Mouse (Mus musculus) myocyte (in vitro differentiated cells): ENCODE results near the gene Gm4922. TPM values are rescaled to one million over a fixed set of nuclear protein-coding genes. Genes with fewer than 3 reads are reported as not detected.

Experiments
- H3K27me3 ChIP-seq: one replicate; pipeline ENCODE4 v1.6.1; 2011; ENCODE audit not compliant: control insufficient read depth, insufficient read depth, insufficient read length
- H3K36me3 ChIP-seq: one replicate; pipeline ENCODE4 v1.6.1; 2011; ENCODE audit not compliant: control insufficient read depth, insufficient read depth
- H3K4me2 ChIP-seq: one replicate; pipeline ENCODE4 v1.6.1; 2011; ENCODE audit warnings: low read depth, control low read depth
- H3K4me3 ChIP-seq: one replicate; pipeline ENCODE4 v1.5.1; 2011; ENCODE audit warnings: mild to moderate bottlenecking, control low read depth, moderate library complexity
- H3K79me2 ChIP-seq: one replicate; pipeline ENCODE4 v1.6.1; 2011; ENCODE audit not compliant: control insufficient read depth, insufficient read depth
- H3ac ChIP-seq: one replicate; pipeline ENCODE4 v1.6.1; 2011; ENCODE audit not compliant: control insufficient read depth, insufficient read length
- CEBPB ChIP-seq: IDR thresholded peaks from 2 replicates; pipeline ENCODE4 v1.6.1; 2011; ENCODE audit warnings: mild to moderate bottlenecking, moderate library complexity; ENCODE audit not compliant: poor library complexity, insufficient read depth, severe bottlenecking
- E2F4 ChIP-seq: IDR thresholded peaks from one replicate; pipeline ENCODE4 v1.6.1; 2011; ENCODE audit warnings: mild to moderate bottlenecking, control low read depth, moderate library complexity; ENCODE audit not compliant: insufficient read depth
- MAX ChIP-seq: IDR thresholded peaks from one replicate; pipeline ENCODE4 v1.6.1; 2011; ENCODE audit warnings: low read depth, mild to moderate bottlenecking, control low read depth
- MYOD1 ChIP-seq, 3 experiments: IDR thresholded peaks; one replicate each; pipeline ENCODE4 v1.6.1; 2011; ENCODE audit warnings: control low read depth in 2 of 3, low read depth in 2 of 3, mild to moderate bottlenecking in 2 of 3, moderate library complexity in 1 of 3; ENCODE audit not compliant: insufficient read length in 2 of 3, control insufficient read depth in 1 of 3
- MYOG ChIP-seq, 3 experiments: IDR thresholded peaks; one replicate each; pipeline ENCODE4 v1.6.1; 2011; ENCODE audit warnings: control low read depth in 2 of 3, low read depth in 2 of 3, mild to moderate bottlenecking in 2 of 3; ENCODE audit not compliant: insufficient read length in 2 of 3, control insufficient read depth in 1 of 3, insufficient read depth in 1 of 3
- POLR2A ChIP-seq: IDR thresholded peaks from one replicate; pipeline ENCODE4 v1.6.1; 2011; ENCODE audit warnings: low read depth, mild to moderate bottlenecking, control low read depth, moderate library complexity; ENCODE audit not compliant: insufficient read length
- POLR2AphosphoS2 ChIP-seq: IDR thresholded peaks from one replicate; pipeline ENCODE4 v1.6.1; 2011; ENCODE audit warnings: low read depth, control low read depth; ENCODE audit not compliant: insufficient read length
- REST ChIP-seq: IDR thresholded peaks from one replicate; pipeline ENCODE4 v1.6.1; 2011; ENCODE audit warnings: mild to moderate bottlenecking, control low read depth, moderate library complexity; ENCODE audit not compliant: insufficient read depth, insufficient read length
- SRF ChIP-seq: IDR thresholded peaks from one replicate; pipeline ENCODE4 v1.6.1; 2011; ENCODE audit warnings: low read depth; ENCODE audit not compliant: control insufficient read depth, insufficient read length
- TCF12 ChIP-seq: IDR thresholded peaks from one replicate; pipeline ENCODE4 v1.6.1; 2011; ENCODE audit warnings: mild to moderate bottlenecking, control low read depth; ENCODE audit not compliant: poor library complexity, insufficient read depth, severe bottlenecking
- TCF3 ChIP-seq: IDR thresholded peaks from one replicate; pipeline ENCODE4 v1.6.1; 2011; ENCODE audit warnings: low read depth, control low read depth; ENCODE audit not compliant: insufficient read length
- USF1 ChIP-seq: IDR thresholded peaks from one replicate; pipeline ENCODE4 v1.6.1; 2011; ENCODE audit warnings: low read depth, mild to moderate bottlenecking, control low read depth, moderate library complexity
- polyA plus RNA-seq: library from polyadenylated mRNA; unstranded; fragments of >200 nt; fragmentation: generic; extraction: Trizol; gene quantifications from one replicate; pipeline ENCODE4 v1.2.1, GENCODE M21; 2012; ENCODE audit warnings: missing spikeins

The Gm4922 gene
- polyA plus RNA-seq, 1 experiment, result not detected

GRCm38 (mm10) chr10:18811751-18812150, 25.2 kb upstream of the Gm4922 start:
- H3K27me3 ChIP-seq, result no peaks in the 10 kb centered on the region
- no peak overlapping the region for H3K4me2 ChIP-seq
- H3ac ChIP-seq, result no peak overlapping the region
- no peak for TF ChIP-seq POLR2AphosphoS2
- no peak for TF ChIP-seq REST
- TF ChIP-seq TCF3, result no peak
- TF ChIP-seq MYOD1 (IDR thresholded peaks at IDR 0.05; ENCODE audit: control insufficient read depth in 1 of 3, insufficient read length in 2 of 3, low read depth in 2 of 3), result no peak
- no peak for TF ChIP-seq MAX
- no peaks in the 10 kb centered on the region for H3K79me2 ChIP-seq
- no peak overlapping the region for H3K4me3 ChIP-seq
- no peaks in the 10 kb centered on the region for H3K36me3 ChIP-seq

- Histone ChIP-seq H3ac (no peak overlapping the region), H3K4me2 (no peak overlapping the region), H3K27me3 (no peaks in the 10 kb centered on the region), H3K79me2 (no peaks in the 10 kb centered on the region), H3K4me3 (no peak overlapping the region), H3K36me3 (no peaks in the 10 kb centered on the region)
- TF ChIP-seq USF1, result no peak
These were observed 3.5 kb upstream of the Gm4922 start for GRCm38 (mm10) chr10:18790063-18790462.

GRCm38 (mm10) chr10:18788601-18789000, 2.0 kb upstream of the Gm4922 start:
- no peak overlapping the region for H3K4me2 ChIP-seq
- no peaks in the 10 kb centered on the region for H3K27me3 ChIP-seq
- no peaks in the 10 kb centered on the region for H3K79me2 ChIP-seq
- no peaks in the 10 kb centered on the region for H3K36me3 ChIP-seq
- H3ac ChIP-seq, result no peak overlapping the region
- no peak overlapping the region for H3K4me3 ChIP-seq
- TF ChIP-seq MYOD1 (IDR thresholded peaks at IDR 0.05; ENCODE audit: control insufficient read depth in 1 of 3, insufficient read length in 2 of 3, low read depth in 2 of 3) (no peak), CEBPB (no peak), USF1 (no peak), POLR2AphosphoS2 (no peak), E2F4 (no peak), POLR2A (no peak), SRF (no peak)

GRCm38 (mm10) chr10:18777546-18777945, 9.0 kb downstream of the Gm4922 start:
- TF ChIP-seq MYOG (IDR thresholded peaks at IDR 0.05; ENCODE audit: control insufficient read depth in 1 of 3, insufficient read depth in 1 of 3, insufficient read length in 2 of 3, low read depth in 2 of 3), result no peak
- no peak for TF ChIP-seq CEBPB
- Histone ChIP-seq H3K79me2 (no peaks in the 10 kb centered on the region), H3ac (no peak overlapping the region), H3K4me2 (no peak overlapping the region), H3K36me3 (no peaks in the 10 kb centered on the region), H3K27me3 (no peaks in the 10 kb centered on the region), H3K4me3 (no peak overlapping the region)

- H3K4me3 ChIP-seq, result no peak overlapping the region
- no peaks in the 10 kb centered on the region for H3K36me3 ChIP-seq
- TF ChIP-seq POLR2AphosphoS2, result no peak
- TF ChIP-seq TCF12, result no peak
- no peak for TF ChIP-seq TCF3
- TF ChIP-seq MYOG (IDR thresholded peaks at IDR 0.05; ENCODE audit: control insufficient read depth in 1 of 3, insufficient read depth in 1 of 3, insufficient read length in 2 of 3, low read depth in 2 of 3), result no peak
- TF ChIP-seq POLR2A, result no peak
- no peak for TF ChIP-seq REST
- H3K79me2 ChIP-seq, result no peaks in the 10 kb centered on the region
- H3ac ChIP-seq, result no peak overlapping the region
- H3K4me2 ChIP-seq, result no peak overlapping the region
- H3K27me3 ChIP-seq, result no peaks in the 10 kb centered on the region
These were observed 13.9 kb downstream of the Gm4922 start for GRCm38 (mm10) chr10:18772537-18773179.

GRCm38 (mm10) chr10:18769909-18770308, 16.7 kb downstream of the Gm4922 start:
- TF ChIP-seq SRF (no peak), USF1 (no peak), TCF12 (no peak), MAX (no peak), MYOG (IDR thresholded peaks at IDR 0.05; ENCODE audit: control insufficient read depth in 1 of 3, insufficient read depth in 1 of 3, insufficient read length in 2 of 3, low read depth in 2 of 3) (no peak), TCF3 (no peak), POLR2AphosphoS2 (no peak), REST (no peak), POLR2A (no peak), CEBPB (no peak), MYOD1 (IDR thresholded peaks at IDR 0.05; ENCODE audit: control insufficient read depth in 1 of 3, insufficient read length in 2 of 3, low read depth in 2 of 3) (no peak), E2F4 (no peak)
- Histone ChIP-seq H3K4me2 (no peak overlapping the region), H3K36me3 (no peaks in the 10 kb centered on the region), H3K79me2 (no peaks in the 10 kb centered on the region), H3ac (no peak overlapping the region), H3K4me3 (no peak overlapping the region), H3K27me3 (no peaks in the 10 kb centered on the region)
